Mouse (Mus musculus): Measurements from ENCODE around the gene Rerg.

Gene Rerg

DNA sequence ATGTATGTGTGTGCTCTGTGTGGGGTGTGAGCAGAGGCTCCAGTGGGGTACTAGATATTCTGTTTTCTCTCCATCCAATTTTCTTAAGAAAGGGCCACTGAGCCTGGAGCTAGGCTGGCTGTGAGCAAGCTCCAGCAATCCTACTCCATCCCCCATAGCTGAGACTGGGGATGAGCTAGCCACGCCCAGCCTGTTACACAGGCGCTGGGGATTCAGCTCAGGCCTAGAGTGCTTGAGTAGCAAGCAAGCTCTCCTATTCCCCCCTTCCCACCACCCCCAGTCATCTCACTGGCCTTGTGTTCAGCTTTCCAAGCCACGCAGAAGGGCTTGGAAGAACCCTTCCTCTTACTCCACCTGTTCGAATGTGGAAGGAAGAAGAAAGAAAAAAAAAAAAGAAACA lies 7.2 kb downstream of the Rerg start:
- no peak for DNase-seq (ENCODE audit: extremely low spot score, low read depth, low spot score)

DNA sequence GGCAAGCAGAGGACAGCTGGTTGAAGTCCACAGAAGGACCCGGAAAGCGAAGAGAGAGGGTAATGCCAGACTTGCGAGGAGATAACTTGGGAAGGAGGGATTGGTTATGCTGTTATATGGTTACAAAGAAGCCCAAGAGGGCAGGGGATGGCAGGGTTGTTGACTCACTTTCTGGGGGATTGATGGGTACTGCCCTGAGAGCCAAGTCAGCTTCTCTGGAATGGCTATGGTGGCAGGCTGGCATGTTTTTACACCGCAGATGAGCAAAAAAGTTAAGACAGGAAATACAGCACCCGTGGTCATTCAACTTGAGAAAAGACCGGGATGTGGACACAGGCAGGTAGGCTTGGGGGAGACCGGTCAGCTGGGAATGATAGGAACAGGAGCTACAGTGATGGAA lies 7.8 kb downstream of the Rerg start:
- DNase-seq (ENCODE audit: extremely low spot score, low read depth, low spot score) = no peak

DNA sequence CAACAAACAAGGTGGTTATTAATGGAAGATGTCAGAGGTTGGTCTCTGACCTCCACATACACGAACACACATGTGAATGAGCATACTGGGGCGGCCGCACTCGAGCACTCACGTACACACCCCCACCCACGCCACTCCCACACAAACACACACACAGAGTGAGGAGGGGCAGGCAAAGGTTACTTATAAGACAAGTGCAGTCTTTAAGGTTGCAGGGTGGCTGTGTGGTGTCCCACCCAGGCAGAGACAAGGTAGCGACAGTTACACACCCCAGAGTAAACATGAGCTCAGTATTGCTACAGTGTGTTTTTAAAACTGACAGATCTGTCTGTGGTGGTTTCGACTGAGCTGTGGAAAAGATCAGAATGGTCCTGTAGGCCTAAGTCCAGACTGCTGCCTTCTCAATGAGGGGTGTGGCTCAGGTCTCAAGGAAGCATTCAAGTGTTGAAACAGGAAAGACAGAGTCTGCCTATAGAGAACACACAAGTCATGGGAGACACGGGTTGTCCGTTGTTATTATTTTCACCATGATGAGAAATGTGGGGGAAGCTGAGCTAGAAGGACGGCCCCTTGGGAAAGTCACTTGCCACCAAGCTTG lies 8.7 kb downstream of the Rerg start:
- DNase-seq (ENCODE audit: extremely low spot score, low read depth, low spot score) = no peak

DNA sequence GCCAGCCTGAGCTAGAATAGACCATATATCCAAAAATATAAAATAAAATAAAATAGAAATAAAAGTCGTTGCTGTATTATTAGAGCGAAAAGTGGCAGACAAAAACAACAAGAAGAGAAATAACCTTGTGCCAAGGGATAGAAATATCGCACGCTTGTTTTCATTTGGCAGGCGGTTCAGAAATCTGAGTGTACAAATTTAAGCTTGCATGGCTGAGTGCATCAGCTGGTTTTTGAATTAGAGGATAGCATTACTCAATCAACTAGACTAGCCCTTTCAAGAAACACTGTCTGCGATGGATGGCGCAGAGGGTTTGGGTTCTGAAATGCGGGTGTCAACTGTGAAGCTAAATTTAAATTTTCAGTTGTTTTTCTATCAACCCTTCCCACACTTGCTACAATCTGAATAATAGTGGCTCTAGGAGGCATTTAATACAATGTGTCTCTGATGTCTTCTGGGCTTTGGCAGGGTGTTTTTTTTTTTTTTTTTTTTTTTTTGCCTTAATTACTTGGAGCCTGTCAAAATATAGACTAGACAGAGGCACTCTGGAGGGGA lies 10.8 kb downstream of the Rerg start:
- no peak for DNase-seq (ENCODE audit: extremely low spot score, low read depth, low spot score)

DNA sequence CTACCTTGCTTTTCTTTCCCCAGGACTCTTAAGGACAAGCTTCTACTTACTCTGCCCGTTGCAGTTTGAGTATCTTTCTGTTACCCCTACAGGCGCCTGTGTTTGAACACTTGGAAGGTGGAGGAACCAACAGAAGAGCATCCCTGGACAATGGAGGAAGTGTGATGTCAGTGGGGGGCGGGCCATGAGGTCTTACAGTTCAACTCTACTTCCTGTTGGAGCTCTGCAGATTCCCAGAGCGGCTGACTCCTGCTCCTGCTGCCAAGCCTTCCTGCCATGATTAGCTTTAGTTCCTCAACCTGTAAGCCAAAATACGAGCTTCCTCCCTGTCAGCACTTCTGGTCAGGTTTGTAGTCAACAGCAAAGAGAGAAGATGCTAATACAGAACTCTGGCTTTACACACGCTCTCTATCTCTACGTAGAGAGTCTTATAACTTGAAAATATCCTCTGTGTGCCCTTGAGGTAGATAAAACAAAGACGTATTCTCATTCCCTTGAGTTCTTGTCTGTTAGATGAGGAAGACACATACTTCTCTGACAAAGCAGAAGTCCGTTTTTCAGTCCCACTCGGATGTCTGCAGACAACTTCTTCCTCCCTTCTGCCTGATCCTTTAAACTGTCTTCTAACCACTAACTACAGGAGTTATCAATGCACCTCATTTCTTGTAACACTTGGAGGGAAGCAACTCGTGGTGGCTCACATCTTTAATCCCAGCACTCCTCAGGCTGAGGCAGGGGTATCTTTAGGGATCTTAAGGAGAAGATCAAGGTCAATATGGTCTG lies 13.7 kb downstream of the Rerg start:
- DNase-seq (ENCODE audit: extremely low spot score, low read depth, low spot score) = no peak

DNA sequence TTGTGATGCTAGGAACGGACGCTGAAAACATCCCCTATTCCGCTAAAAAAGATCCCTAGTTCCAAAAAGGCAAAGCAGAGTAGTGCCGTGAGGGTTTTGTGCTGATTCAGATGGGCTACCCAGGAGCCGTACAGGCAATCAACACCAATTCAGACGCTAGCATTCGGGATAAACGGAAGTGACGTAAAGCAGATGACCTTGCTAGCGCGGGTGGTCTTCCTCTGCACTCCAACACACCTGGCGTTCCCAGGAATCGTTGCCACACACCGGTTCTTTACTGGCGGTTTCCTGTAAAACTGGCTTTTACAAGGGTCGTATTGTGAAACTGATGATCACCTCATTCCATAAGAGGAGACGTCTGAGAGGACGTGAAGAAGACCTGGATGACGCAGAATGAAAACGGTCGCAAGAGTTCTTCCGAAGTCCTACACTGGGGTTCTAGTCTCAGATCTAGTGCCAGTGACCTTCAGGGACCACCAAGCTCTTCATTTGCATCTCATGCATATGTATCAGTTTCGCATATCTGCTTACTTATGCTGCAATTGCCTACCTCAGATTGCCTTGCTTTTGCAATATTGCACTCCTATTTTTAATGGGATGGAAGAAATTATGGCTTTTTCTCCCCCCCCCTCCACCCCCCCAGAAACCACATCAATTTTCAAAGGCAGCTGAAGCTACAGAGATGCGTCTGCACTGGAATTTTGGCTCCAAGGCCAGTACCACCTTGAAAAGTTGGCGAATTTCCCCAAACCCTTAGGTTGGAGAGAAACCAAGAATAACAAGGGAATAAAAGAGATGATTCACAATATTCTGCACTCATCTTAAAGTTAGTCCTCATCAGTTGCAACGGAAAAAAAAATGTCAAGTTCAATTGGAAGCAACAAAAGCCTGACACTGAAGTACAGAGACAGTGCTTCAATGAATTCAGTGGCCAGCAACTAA lies 14.8 kb downstream of the Rerg start:
- DNase-seq (ENCODE audit: extremely low spot score, low read depth, low spot score) = no peak

DNA sequence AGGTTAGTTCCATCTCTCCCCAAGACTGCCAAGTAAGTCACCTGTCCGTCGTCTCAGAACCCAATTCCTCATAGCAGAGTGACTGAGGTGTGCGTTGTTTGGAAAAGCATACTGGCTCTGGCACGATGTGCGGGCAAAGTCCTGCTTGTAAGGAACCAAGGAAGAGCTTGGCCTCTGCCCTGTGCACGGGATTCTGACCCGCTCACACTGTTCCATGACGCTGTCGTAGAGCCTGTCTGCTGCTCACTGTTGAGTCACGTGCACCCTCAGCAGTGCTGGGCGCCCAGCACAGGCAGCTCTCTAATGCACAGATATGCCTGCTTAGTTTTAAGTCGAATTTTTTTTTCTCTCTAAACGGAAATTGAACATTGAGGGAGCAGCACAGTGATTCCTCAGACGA lies 17.3 kb downstream of the Rerg start:
- DNase-seq (ENCODE audit: extremely low spot score, low read depth, low spot score) = no peak

DNA sequence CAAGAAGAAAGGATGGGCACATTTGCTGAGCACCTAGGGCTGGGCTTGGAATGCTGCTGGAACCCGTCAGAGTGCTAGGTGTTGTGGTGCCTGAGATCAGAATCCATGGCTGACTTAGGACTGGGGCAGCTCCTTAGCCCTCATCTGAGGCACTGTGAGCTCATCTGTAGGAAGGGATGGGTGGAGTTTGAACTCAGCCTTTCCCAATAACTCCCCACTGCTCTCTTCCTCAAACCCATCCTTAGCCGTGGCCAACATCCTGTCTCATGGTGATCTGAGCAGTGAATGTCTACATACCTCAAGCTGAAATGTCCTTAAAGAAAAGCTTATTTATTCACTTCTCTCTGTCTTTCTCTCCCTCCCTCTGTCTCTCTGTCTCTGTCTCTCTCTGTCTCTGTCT lies 19.3 kb downstream of the Rerg start:
- no peak for DNase-seq (ENCODE audit: extremely low spot score, low read depth, low spot score)

DNA sequence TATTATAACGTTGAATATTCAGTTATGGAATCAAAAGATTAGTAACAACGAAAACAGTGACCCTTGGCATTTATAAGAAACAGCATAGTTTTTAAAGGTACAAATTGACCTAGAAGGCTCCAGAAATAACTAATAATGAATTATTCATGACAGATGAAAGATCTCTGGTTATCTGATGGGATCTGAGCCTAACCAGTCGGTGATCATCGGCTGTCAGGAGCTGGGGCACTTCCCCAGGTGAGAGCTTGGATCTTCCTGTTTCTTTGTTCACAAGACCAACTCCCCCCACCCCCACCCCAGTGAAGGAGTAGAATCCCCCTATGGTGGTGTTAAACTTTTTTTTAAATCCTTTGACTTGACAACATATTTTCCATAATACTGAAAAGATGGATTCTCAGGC lies 20.5 kb downstream of the Rerg start:
- DNase-seq (ENCODE audit: extremely low spot score, low read depth, low spot score) = no peak

DNA sequence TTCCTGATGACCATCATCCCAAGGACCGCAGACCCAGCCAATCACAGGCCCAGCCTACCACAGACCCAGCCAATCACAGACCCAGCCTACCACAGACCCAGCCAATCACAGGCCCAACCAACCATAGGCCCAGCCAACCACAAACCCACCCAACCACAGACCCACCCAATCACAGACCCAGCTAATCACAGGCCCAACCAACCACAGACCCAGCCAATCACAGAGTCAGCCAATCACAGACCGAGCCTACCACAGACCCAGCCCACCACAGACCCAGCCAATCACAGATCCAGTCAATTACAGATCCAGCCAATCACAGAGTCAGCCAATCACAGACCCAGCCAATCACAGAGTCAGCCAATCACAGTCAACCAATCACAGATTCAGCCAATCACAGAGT lies 23.4 kb downstream of the Rerg start:
- DNase-seq (ENCODE audit: extremely low spot score, low read depth, low spot score) = no peak

DNA sequence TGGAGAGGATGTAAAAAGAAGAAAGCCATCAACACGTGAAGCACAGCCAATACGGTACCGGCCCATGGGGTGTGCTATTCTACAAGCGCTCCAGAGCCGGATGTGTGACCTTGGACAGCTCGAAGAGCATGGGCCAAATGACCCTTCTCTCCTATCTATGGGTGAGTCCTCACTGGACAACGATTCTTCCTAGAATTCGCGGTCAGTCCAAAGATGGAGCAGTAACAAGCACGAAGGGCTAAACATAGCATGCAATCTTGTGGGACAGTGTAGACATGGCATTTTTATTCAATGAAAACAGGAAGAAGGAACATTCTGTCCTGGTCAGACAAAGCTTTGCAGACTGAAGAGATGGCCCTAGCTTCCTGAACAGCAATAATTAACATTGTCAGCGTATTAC lies 24.7 kb downstream of the Rerg start:
- DNase-seq (ENCODE audit: extremely low spot score, low read depth, low spot score) = no peak

DNA sequence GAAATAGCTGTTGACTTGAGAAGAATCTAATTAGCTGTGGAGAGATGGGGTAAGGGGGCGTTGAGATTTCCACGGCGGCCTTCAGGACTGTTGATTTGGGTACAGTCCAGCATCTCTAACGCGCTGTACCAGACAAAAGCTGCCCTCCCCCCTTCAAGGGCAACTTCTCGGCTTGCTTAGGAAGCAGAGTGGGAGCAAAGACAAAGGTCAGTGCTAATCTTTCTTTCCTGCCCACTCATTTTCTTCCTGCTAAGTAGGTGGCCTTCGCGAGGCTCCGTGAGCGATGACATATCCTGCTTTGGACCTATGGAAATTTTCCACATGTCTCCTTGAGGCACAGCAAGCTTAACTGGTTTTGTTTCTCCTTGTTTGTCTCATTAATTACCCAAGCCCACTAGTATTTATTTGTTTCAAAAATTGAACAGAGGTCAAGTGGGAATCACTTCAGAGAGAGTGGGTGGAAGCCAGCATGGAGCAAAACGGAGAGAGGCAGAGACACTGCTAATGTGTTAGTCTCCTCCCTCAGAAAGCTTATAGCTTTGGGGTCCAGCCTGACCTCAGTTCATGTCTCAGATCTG lies 25.2 kb downstream of the Rerg start:
- DNase-seq (ENCODE audit: extremely low spot score, low read depth, low spot score) = no peak

DNA sequence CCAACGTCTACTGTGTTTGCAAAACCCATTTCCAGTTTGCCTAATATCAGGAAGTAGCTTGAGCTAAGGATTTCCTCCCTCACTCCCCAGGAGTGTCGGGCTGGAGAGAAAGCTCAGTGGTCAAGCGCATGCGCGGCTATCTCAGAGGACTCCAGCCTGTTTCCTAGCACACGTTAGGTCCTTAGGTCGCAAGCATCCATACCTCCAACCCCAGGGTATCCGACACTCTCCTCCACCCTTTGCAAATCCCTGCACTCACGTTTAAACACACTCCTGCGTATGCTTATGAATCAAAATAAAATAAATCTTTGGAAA lies 25.8 kb downstream of the Rerg start:
- no peak for DNase-seq (ENCODE audit: extremely low spot score, low read depth, low spot score)

DNA sequence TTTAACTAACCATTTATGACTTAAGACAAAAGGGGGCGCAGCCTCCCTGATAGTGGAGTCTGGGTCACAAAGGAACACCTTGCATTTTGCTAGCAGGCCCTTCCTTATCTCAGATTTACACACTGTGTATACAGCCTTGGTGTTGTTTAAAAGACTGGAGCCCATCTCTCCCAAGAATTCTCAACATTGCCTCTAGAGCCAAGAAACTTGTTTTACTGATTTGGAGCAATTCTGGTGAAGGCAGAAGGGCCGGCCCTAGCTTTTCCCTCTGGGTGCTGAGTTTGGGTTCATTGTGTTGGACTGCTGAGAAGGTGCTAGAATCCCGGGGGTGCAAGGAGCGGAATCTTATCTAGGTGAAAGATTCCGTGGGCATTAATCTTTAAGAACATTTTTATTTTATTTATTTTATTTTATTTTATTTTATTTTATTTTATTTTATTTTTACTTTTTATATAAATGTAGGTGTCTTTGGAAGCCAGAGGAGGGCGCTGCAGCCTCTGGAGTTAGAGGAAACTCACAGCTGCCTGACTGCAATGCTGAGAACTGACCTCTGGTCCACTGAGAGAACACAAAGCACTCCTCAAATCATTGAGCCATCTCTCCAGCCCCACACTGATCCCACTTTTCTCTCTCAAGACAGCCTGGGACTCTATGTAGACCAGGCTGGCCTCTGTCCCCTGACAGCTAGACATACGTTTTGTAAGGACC lies 26.3 kb downstream of the Rerg start:
- DNase-seq (ENCODE audit: extremely low spot score, low read depth, low spot score) = no peak

DNA sequence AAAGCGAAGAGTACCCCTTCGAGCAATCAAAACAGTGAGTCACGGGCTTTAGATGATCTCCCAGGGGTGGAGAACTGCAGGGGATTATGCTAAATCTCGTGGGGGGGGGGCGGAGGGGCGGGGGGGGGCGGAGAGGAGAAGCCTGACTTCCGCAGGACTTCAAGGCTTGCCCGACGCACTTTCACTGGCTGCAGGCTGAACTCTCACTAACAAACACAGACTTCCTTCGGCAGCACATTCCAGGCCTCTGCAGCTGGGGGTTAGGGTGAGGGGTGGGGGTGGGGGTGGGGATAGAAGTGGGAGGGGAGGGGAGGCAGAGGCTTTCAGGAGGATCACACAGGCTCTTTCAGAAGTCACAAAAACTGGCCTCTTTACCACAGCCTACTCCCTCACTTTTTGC lies 27.5 kb downstream of the Rerg start:
- DNase-seq (ENCODE audit: extremely low spot score, low read depth, low spot score) = no peak

DNA sequence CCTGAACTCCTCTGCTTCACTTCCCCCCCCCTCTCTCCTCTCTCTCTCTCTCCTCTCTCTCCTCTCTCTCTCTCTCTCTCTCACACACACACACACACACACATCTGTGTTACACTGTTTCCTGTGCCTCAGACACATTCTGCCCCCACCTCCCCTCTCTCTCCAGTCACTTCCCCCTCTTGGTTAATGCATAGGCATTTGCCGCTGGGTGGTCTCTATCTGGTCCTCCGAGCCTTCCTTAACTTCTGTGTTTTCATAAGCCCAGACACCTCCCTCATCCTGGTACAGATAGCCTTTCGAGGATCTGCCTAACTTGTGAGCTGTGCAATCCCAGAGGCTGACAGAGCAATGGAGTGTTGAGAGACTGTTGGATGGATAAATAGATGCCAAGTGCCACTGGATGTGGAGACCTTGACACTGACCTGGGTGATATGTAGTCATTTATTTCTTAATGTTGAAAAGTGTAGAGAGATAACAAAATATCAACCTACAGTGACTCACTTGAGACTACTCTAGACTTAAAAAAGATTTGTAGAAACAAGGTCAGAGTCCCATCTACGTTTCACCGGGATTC lies 29.0 kb downstream of the Rerg start:
- DNase-seq (ENCODE audit: extremely low spot score, low read depth, low spot score) = no peak

DNA sequence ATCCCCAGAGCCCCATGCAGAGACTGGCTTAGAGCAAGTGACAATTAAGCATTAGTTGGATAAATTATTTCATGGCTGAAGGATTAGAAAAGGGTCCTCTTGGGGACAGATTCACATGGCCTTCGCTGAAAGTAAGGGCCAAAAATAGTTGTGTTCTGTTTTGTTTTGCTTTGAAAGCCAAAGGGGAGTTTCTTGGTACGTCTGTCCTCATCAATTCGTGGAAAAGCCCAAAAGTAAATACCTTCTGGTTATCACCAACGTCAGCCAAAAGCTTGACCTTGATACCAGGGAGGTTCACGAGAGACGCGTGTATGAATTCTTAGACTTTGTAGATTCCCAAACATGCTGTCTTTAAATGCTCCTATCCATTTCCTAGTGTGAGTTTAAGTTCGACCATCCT lies 31.5 kb downstream of the Rerg start:
- DNase-seq (ENCODE audit: extremely low spot score, low read depth, low spot score) = no peak

DNA sequence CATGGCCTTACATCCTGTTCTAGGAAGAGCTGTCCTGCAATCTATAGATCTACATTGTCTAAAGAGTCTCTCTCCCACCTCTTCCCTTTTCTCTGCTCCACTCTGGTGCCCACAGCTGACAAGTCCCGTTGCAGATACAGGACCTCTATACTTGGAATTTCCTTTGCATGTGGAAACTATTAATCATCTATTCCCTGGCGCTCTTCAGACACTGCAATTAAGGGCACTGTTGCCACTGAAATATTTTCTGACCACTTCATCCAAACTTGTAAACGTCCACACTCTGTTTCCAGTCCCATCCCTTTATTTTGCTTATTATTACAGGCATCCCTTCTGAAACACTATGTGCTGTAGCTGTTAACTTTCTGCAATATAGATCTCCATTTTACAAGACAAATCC lies 31.9 kb downstream of the Rerg start:
- no peak for DNase-seq (ENCODE audit: extremely low spot score, low read depth, low spot score)

DNA sequence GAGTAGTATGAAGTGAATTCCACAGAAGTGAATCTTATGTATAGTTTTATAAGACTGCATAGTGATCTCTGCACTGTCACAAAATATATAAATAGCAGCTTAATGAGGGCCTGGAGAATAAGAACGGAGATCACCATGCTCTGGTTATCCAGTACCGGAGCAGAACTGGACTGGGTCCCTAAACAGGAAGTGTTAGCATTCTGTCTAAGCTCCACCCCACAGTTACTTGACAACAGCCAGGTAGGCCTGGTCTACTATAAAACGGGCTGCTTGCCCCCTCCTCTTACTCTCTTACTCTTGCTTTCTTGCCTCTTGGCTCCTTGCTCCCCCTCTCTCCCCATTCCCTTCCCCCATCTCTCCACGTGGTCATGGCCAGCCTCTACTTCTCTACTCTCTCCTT lies 33.9 kb downstream of the Rerg start:
- DNase-seq (ENCODE audit: extremely low spot score, low read depth, low spot score) = no peak
